Mouse (Mus musculus) lung, postnatal 0 days (tissue): ENCODE measurements at regions not wholly inside any gene's neighbourhood (a gene's known extent, or its start where the extent isn't known, plus 50 kb on each side); places are given as distances from the start of the nearest gene placed in this dataset.

Experiments
- ATAC-seq: fragments of 200-750 bp; cut with Nextera tagmentation; 2 replicates; pipeline ENCODE4 v1.8.0; 2017; ENCODE audit warnings: moderate library complexity
- DNase-seq: peaks from one replicate; pipeline ENCODE4 v3.0.0-alpha.2; 2016; ENCODE audit warnings: low spot score
- H3K27ac ChIP-seq: fragments of 300-500 bp; sonication (generic); 2 replicates; pipeline ENCODE4 v1.5.1; 2014; ENCODE audit warnings: antibody characterized with exemption, mild to moderate bottlenecking, low read length, mixed read lengths
- H3K27me3 ChIP-seq: fragments of 300-500 bp; sonication (generic); replicated peaks from 2 replicates; pipeline ENCODE4 v1.6.1; 2014; ENCODE audit warnings: low read length, mixed read lengths; ENCODE audit not compliant: insufficient read depth
- H3K36me3 ChIP-seq: fragments of 300-500 bp; sonication (generic); 2 replicates; pipeline ENCODE4 v1.6.1; 2014; ENCODE audit warnings: low read length, mixed read lengths; ENCODE audit not compliant: insufficient read depth
- H3K4me1 ChIP-seq: fragments of 300-500 bp; sonication (generic); 2 replicates; pipeline ENCODE4 v1.6.1; 2014; ENCODE audit warnings: antibody characterized with exemption, low read depth, low read length, mixed read lengths; ENCODE audit not compliant: insufficient read depth
- H3K4me2 ChIP-seq: fragments of 300-500 bp; sonication (generic); replicated peaks from 2 replicates; pipeline ENCODE4 v1.6.1; 2014; ENCODE audit warnings: low read depth, mild to moderate bottlenecking, low read length, moderate library complexity, mixed read lengths
- H3K4me3 ChIP-seq: fragments of 300-500 bp; sonication (generic); 2 replicates; pipeline ENCODE4 v1.5.1; 2014; ENCODE audit warnings: low read depth, low read length
- H3K9ac ChIP-seq: fragments of 300-500 bp; sonication (generic); replicated peaks from 2 replicates; pipeline ENCODE4 v1.6.1; 2014; ENCODE audit warnings: low read depth, mild to moderate bottlenecking
- H3K9me3 ChIP-seq: fragments of 300-500 bp; sonication (generic); 2 replicates; pipeline ENCODE4 v1.6.1; 2016; ENCODE audit warnings: low read length, mixed read lengths
- CTCF ChIP-seq: IDR thresholded peaks from 2 replicates; pipeline ENCODE4 v1.5.1; 2016; ENCODE audit warnings: antibody characterized with exemption, mild to moderate bottlenecking
- EP300 ChIP-seq: IDR thresholded peaks from 2 replicates; pipeline ENCODE4 v1.6.1; 2016; ENCODE audit warnings: antibody characterized with exemption, mild to moderate bottlenecking, control low read depth
- WGBS: fragments of 180-500 bp; shearing (Covaris S2); extraction: QIAGEN DNeasy Blood & Tissue Kit; methylation state at CpG from one replicate; pipeline ENCODE4 v1.1.7; 2014; 5-methylcytosine and 5-hydroxymethylcytosine counted together

DNA sequence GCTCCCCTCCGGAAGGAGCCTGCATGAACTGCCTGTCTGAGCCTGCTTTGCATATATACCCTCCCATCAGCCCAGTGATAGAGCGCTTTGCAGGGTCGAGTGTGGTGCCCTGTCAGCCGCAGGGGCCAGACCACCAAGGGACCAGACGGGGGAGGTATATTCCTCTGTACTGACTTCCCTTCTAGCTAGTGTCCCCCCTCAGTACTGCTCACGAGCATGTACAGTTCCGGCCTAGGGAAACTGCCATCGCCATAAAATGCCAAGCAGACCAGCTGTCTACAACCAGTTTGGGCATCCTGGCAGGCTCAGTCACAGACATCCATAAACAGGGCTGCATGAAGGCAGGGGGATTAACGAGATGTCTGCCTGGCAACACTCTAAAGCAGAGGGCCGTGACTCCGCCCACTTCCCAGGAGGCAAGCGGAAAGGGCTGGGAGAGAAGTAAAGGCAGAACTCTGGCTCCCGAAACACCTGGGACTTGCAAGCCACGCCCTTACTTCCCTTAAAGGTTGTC, 68.6 kb upstream of the Zfp536 start:
- no peaks in the 10 kb centered on the region for H3K36me3 ChIP-seq
- no peak overlapping the region for H3K27ac ChIP-seq
- ATAC-seq, result peak; percentile 27; the same call in 1 of the 2 replicates
- DNase-seq, result peak; percentile 18
- TF ChIP-seq EP300 (no peak), CTCF (no peak)
- H3K4me2 ChIP-seq, result peak overlapping the region; percentile 35
- no peak overlapping the region for H3K9ac ChIP-seq
- H3K27me3 ChIP-seq, result no peaks in the 10 kb centered on the region
- no peaks in the 10 kb centered on the region for H3K4me1 ChIP-seq
- H3K9me3 ChIP-seq, result no peaks in the 10 kb centered on the region
- H3K4me3 ChIP-seq, result 0 out of 2 replicates have a peak overlapping the region, but pooled peaks have one; percentile 0
- WGBS, result 3% methylated on average over 14 of the region's 14 CpGs

DNA sequence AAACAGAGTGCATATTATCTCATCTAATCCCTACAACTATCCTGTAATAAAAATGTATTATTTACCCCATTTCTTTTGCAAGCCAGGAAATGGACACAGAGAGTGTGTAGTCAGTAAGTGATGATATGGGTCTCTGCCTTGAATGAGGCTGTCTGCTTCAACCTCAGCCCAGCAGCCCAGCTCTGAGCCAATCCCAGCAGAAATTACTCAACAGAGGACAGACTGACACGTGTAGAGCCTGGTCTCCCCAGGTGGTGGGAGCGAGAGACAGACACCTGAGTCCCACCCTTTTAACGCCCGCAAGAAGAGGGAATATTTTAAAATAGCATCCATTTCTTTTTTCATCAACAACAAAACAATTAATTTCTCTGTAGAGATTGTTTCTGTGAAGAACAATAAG, 68.1 kb upstream of the Zfp536 start:
- WGBS, result 37% methylated on average over 4 of the region's 4 CpGs
- H3K9me3 ChIP-seq, result no peaks in the 10 kb centered on the region
- no peak overlapping the region for H3K9ac ChIP-seq
- no peaks in the 10 kb centered on the region for H3K36me3 ChIP-seq
- H3K27me3 ChIP-seq, result no peaks in the 10 kb centered on the region
- 0 out of 2 replicates have a peak overlapping the region, but pooled peaks have one; percentile 35 for H3K4me2 ChIP-seq
- TF ChIP-seq EP300 (no peak), CTCF (no peak)
- ATAC-seq (no peak), DNase-seq (no peak)
- H3K4me3 ChIP-seq, result no peak overlapping the region
- H3K27ac ChIP-seq, result no peak overlapping the region
- H3K4me1 ChIP-seq, result no peaks in the 10 kb centered on the region

DNA sequence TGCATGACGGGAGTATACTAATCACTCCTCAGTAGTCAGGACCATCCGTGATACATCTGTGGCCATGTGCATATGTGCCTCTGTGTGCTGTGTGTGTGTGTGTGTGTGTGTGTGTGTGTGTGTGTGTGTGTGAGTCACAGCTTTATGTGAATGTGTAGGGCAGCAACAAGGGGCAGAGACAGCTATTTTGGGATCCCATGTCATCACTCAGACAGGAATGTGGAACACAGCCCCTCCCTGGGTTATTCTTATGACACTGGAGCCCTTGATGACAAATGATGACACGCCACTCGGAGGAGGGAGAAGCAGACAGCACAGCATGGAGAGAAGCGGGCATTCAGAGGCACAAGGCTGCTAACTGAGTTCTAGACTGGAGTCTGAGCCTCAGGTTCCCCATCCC, 64.4 kb upstream of the Zfp536 start:
- H3K4me3 ChIP-seq, result no peak overlapping the region
- ATAC-seq (peak; percentile 52), DNase-seq (peak; percentile 9)
- no peaks in the 10 kb centered on the region for H3K36me3 ChIP-seq
- H3K4me2 ChIP-seq, result no peak overlapping the region
- no peaks in the 10 kb centered on the region for H3K27me3 ChIP-seq
- H3K27ac ChIP-seq, result no peak overlapping the region
- no peaks in the 10 kb centered on the region for H3K9me3 ChIP-seq
- WGBS, result 63% methylated on average over 5 of the region's 5 CpGs
- no peaks in the 10 kb centered on the region for H3K4me1 ChIP-seq
- no peak overlapping the region for H3K9ac ChIP-seq
- no peak for TF ChIP-seq CTCF
- TF ChIP-seq EP300, result no peak

DNA sequence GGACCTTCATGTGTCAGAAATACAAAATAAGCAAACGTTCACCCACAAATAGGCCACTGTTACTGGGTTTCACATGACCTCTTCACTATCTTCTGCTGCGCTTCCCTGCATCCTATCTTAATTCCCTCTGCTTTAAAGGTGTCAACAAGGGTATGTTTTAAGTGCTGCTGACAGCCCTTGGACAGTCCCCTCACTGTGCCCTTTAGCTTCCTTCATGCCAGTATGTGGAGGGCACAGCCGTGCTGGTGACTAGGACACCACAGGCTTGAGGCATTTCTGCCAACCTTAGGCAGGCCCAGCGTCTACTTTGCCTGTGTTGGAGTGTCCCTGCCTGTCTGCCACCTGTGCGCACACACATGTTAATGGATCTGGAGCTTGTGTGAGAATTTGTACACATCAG, 63.9 kb upstream of the Zfp536 start:
- TF ChIP-seq EP300 (no peak), CTCF (no peak)
- Histone ChIP-seq H3K4me2 (no peak overlapping the region), H3K36me3 (no peaks in the 10 kb centered on the region), H3K27ac (no peak overlapping the region), H3K27me3 (no peaks in the 10 kb centered on the region), H3K9ac (no peak overlapping the region), H3K4me3 (no peak overlapping the region), H3K9me3 (no peaks in the 10 kb centered on the region), H3K4me1 (no peaks in the 10 kb centered on the region)
- DNase-seq (no peak), ATAC-seq (no peak)
- 74% methylated on average over 5 of the region's 5 CpGs for WGBS

DNA sequence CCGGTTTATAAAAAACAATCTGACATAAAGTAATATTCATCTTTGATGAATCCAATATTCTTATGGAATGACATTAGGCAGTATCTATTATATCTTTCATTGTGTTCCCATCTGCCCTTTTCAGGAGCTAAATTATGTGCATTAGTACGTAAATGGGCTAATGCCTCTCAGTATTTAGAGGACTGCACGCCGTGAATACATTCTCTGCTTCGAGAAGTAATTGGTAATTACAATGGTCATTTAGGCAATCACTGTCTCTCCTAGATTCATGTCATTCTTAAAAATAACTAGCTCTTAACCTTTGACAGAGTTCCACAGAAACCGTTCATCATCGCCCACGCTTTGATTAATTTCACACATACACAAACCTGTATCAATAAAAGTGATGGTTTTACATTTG, 60.0 kb upstream of the Zfp536 start:
- no peaks in the 10 kb centered on the region for H3K27me3 ChIP-seq
- no peak for DNase-seq
- no peak overlapping the region for H3K4me3 ChIP-seq
- no peaks in the 10 kb centered on the region for H3K4me1 ChIP-seq
- H3K4me2 ChIP-seq, result no peak overlapping the region
- H3K9ac ChIP-seq, result no peak overlapping the region
- H3K9me3 ChIP-seq, result no peaks in the 10 kb centered on the region
- 84% methylated on average over 8 of the region's 8 CpGs for WGBS
- no peak for ATAC-seq
- TF ChIP-seq CTCF, result no peak
- TF ChIP-seq EP300, result no peak
- H3K36me3 ChIP-seq, result no peaks in the 10 kb centered on the region
- no peak overlapping the region for H3K27ac ChIP-seq

DNA sequence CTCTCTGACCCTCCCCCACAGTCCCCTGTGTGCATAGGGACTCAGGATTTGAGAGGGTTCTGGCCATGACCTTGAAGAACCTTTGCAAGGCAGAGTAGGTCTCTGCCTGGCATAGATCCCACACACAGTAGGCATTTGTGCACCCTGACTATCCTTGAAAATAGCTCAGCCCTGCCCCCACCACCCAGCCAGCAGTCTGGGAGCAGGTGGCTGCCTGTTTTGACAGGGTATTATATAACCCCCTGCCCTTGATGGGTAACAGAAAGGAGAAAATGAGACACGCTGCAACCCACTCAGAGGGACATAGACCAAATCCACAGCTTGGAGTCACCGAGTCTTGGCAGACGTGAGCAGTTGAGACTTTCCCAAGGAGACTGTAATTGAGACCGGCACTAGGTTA, 58.9 kb upstream of the Zfp536 start:
- Histone ChIP-seq H3K4me1 (no peaks in the 10 kb centered on the region), H3K9me3 (no peaks in the 10 kb centered on the region), H3K27me3 (no peaks in the 10 kb centered on the region), H3K27ac (no peak overlapping the region), H3K36me3 (no peaks in the 10 kb centered on the region), H3K4me2 (no peak overlapping the region), H3K9ac (no peak overlapping the region), H3K4me3 (no peak overlapping the region)
- 53% methylated on average over 4 of the region's 4 CpGs for WGBS
- no peak for ATAC-seq
- TF ChIP-seq EP300 (no peak), CTCF (no peak)
- DNase-seq, result no peak

DNA sequence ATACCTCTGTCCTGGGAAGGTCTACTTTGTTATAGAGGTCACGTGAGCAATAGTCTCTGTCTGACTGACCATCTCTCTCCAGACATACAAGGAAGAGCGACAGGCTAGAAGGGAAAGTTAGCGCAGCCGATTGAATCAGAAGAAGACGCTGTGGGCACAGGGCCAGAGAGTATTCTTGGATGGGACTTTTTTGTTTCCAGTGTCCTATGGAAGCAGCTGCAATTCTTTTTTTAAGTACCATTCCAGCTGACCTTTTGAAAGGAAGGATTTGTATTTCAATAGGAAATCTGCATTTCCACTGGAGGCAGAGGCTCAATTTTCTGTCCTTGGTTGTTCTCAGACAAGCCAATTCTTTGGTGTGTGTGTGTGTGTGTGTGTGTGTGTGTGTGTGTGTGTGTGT, 52.3 kb upstream of the Zfp536 start:
- TF ChIP-seq EP300, result no peak
- no peak for TF ChIP-seq CTCF
- H3K36me3 ChIP-seq, result no peaks in the 10 kb centered on the region
- H3K9me3 ChIP-seq, result no peaks in the 10 kb centered on the region
- no peak overlapping the region for H3K4me2 ChIP-seq
- ATAC-seq (no peak), DNase-seq (no peak)
- 68% methylated on average over 5 of the region's 5 CpGs for WGBS
- no peak overlapping the region for H3K9ac ChIP-seq
- no peaks in the 10 kb centered on the region for H3K4me1 ChIP-seq
- no peaks in the 10 kb centered on the region for H3K27me3 ChIP-seq
- no peak overlapping the region for H3K27ac ChIP-seq
- no peak overlapping the region for H3K4me3 ChIP-seq
